Mouse (Mus musculus) brain, embryonic 14.5 days (tissue): Measurements from ENCODE around the gene Prr5. TPM values are rescaled to one million over a fixed set of nuclear protein-coding genes. Genes with fewer than 3 reads are reported as not detected.

Experiments used
- DNase-seq: peaks from one replicate; pipeline ENCODE4 v3.0.0-alpha.2; 2011; ENCODE audit warnings: low read depth
- CTCF ChIP-seq: fragments of 200-500 bp; IDR thresholded peaks from 2 replicates; pipeline ENCODE4 v1.5.1; 2012; ENCODE audit warnings: inconsistent platforms, mild to moderate bottlenecking, moderate library complexity, borderline replicate concordance; ENCODE audit not compliant: insufficient read depth, insufficient read length; ENCODE audit errors: extremely low read depth
- POLR2A ChIP-seq: fragments of 200-500 bp; IDR thresholded peaks from 2 replicates; pipeline ENCODE4 v1.6.1; 2012; ENCODE audit warnings: mild to moderate bottlenecking, inconsistent platforms, borderline replicate concordance; ENCODE audit not compliant: poor library complexity, insufficient read depth, insufficient read length, severe bottlenecking; ENCODE audit errors: extremely low read depth
- polyA plus RNA-seq: library from polyadenylated mRNA; depleted of rRNA; stranded (reverse); fragments of >200 nt; gene quantifications from 2 replicates; pipeline ENCODE4 v1.2.3, GENCODE M21; 2012

The Prr5 gene
- polyA plus RNA-seq, 1 experiment, result 20.9 TPM

DNA sequence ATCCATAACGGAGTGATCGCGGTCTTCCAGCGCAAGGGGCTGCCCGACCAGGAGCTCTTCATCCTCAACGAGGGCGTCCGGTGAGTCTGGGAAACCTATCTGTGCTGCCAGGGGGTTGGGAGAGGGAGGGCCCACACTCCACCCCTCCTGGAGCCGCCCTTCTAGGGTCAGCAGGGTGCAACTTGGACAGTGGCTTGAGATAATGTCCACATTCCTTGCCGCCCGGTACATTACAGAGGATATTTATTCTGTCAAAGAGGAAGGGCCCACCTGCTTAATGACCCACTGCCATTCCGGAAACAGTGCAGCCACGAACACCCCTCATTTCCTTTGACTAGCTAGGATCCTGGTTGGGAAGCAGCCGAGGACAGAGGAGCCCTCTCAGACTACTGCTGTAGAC, 18.5 kb downstream of the Prr5 start:
- no peak for DNase-seq
- TF ChIP-seq POLR2A (no peak), CTCF (no peak)

DNA sequence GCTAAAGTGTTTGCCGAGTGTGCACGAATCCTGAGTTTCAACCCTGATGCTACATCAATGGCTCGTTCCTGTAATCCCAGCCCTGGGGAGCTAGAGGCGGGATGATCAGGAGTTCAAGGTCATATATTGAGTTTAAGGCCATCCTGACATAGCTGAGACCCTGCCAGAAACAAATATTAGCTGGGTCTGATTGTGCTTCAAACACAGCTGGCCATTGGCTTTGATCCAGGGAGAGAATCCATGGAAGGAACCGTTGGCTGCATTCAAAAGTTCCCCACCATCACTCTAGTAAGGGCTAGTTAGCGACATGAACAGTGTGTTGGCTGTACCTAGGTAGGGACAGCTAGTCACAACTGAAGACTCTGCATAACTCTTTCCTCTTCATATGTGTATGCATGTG, 19.9 kb downstream of the Prr5 start:
- DNase-seq, result no peak
- no peak for TF ChIP-seq CTCF
- no peak for TF ChIP-seq POLR2A

DNA sequence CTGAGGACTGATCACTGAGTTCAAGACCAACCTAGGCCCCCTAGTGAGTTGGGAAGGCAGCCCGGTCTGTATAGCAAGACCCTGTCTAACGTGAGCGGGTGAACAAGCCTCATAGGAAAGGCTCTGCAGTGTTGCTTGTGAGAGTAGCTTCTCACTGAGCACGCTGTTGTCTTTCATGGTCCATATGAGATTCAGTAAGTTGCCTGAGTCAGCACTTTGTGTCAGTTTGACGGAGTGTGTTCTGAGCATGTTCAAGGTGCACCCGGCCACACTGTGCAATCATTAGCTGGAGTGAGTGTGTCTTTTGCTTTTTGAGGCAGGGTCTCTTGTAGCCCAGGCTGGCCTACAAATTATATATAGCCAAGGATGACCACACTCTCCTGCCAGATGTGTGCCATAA, 22.1 kb downstream of the Prr5 start:
- TF ChIP-seq CTCF (no peak), POLR2A (no peak)
- no peak for DNase-seq

DNA sequence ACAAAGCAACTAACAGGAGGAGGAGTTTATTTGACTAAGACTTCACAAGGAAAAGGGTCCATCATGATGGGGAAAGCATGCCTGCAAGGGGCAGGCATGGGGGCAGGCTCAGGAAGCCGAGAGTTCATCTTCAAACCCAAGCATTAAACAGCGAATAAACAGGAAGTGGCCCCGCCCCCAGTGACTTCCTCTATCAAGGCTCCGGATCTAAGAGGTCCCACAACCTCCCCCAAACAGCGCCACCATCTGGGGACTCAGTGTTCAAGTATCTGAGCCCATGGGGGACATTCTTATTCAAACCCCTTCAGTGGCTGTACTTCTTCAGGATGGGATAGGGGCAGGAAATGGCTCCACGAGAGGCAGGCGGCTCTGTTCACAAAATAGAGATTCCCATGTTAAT, 23.2 kb downstream of the Prr5 start:
- TF ChIP-seq CTCF, result no peak
- TF ChIP-seq POLR2A, result no peak

DNA sequence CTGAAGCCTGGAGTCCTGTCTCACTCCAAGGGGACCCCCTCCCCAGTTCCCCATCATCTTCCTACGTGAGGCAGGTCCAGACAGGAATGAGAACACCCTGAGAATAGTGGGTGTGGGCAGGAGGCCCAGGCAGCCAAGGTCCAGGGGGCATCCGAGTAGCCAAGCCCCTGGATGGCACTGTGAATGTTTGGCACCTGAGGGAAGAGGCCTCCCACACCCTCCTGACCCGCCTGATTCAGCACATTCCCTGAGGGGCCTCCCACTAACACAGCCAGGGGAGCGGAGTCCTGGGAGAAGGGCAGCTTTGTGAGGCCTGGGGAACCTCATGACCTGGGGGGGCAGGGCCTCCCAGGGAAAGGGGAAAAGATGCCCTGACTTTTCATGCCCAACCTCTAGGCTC, 26.6 kb downstream of the Prr5 start:
- DNase-seq, result no peak
- TF ChIP-seq POLR2A, result no peak
- TF ChIP-seq CTCF, result no peak

More for the DNA sequence above, 23.2 kb downstream of the Prr5 start:
- DNase-seq, result no peak

DNA sequence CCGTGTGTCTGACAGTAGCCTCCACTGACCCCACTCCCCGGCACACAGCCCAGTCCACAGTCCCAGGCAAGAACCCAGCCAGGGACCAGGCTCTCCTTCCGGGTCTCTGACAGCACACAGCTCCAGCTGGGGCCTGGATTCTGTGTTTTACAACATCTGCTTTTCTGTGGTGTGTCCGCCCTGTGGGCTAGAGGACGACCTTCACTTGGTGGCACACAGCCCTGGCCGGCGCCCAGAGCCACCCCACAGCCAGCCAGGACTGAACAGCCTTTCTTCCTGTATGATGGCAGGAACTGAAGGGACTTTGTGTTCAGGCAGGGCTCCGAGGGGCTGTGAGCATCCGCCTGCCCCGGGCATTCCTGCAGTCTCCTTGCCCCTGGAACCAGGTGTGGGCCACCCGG, 28.2 kb downstream of the Prr5 start:
- no peak for TF ChIP-seq CTCF
- TF ChIP-seq POLR2A, result no peak
- DNase-seq, result peak; percentile 35

DNA sequence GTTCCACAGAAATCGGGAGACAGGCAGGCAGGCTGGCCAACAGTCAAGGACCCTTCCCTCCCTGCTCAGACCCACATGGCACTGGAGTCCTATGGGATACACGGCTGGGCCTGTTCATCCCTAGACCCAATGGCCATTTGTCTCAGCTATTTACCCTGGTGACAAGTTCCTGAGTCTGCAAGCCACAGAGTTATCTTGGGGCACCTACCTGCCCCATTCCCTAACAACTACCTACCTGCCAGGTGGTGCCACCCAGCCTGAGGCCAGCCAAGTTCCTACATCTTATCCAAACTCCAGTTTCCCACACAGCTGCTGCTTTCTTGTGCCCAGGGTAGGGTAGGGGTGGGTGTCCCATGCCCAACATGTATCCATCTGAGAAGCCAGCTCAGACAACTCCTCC, 28.8 kb downstream of the Prr5 start:
- TF ChIP-seq POLR2A (no peak), CTCF (no peak)
- DNase-seq, result no peak

DNA sequence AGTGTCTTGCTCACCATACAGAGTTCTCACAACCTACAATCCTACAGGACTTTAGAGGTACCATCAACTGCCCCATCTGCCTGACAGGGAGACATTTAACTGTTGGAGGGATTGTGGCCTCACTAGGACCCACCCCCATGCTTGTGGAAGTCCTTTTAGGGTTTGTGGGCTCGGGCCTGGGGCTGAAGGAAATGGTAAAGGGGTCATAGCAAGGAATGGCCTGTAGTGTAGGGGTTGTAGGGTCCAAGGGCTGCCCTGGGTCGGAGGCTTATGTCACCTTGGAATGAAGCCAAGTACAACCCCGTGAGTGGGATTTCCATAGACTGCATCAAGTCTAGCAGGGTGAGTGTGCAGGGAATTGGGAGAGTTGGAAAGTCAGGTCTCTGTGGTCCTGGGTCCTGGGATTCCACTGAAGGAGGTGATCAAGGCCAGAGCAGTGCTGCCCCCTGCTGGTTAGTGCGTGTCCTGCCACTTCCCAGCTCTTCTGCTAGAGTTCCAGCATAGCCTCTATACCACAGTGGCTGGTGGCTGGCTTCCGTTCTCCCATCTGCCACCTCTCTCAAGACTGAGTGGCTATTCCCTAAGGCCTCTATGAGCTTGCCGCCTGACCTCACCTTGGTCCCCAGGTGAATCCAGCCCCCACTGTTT, 30.9 kb downstream of the Prr5 start:
- DNase-seq, result peak; percentile 39
- TF ChIP-seq CTCF (peak; percentile 80), POLR2A (no peak)

DNA sequence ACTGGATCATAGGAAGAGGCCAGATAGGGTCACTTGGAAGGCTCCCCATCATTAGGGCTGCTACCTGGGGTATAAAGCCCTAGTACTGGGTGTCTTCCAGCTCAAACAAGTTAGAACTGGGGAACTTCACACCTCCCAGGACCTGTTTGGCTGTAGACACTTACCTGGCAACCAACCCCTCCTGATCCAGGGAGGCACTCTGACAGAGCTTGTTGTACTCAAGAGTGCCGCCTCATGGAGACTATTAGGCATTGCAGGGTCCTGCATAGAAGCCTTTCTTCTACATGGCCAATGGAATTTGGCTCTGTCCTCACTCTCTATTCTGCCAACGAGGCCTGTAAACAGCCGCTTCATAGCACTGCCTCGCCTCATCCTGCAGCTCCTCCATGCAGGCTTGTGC, 32.5 kb downstream of the Prr5 start:
- TF ChIP-seq POLR2A (no peak), CTCF (peak; percentile 63; the same call in 1 of the 2 replicates)
- peak; percentile 64 for DNase-seq

DNA sequence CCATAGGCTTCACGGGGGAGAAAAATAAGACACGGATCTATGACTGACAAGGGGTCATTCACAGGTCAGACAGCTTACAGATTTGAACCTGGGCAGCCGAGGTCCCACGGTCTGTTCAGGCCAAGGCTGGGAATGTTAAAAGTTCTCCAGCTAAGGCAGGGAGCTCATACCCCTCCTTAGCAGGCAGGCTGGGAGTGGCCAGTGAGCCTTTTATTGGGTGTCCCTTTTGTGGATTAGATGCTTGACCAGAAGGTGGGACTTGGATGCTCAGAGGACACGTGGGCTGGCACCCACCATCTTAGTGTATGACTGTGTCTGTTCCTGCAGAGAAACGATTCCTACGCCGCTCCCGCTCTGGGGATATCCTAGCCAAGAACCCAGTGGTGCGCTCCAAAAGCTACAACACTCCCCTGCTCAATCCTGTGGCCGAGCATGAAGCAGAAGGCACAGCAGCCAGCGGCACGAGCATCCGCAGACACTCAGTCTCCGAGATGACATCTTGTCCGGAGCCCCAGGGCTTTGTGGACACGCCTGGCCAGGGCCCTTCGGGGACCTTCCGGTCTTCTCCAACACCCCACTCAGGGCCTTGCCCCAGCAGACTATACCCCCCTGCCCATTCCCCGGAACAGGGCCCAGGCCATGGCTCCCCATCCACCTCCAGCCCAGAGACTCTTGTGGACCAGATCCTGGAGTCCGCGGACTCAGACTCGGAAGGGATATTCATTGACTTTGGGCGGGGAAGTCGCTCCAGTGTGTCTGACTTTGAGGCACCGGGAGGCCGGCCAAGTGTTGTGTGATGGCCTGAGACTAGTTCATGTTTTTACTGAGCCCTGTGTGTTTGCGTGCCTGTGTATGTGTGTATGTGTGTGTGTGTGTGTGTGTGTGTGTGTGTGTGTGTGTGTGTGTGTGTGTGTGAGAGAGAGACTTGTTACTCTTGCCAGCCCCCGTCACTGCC, 33.2 kb downstream of the Prr5 start:
- no peak for DNase-seq
- no peak for TF ChIP-seq CTCF
- no peak for TF ChIP-seq POLR2A

DNA sequence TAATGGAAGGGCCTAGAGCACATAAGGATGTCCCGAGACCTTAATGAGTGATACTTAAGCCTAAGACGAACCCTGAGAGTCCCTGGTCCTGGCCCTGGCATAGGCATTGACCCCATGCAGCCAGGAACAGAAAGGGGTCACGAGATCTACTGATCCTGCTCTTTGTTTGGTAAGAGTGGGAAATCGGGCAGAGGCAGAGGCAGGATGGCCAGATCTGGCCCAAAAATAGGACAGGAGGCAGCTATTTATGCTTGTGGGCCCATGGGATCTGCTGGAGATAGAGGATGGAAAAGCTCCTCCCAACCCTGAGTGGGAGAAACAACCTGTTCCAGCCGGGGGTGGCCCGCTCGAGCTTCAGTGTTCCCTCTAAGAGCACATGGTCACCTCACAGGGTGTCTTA, 34.6 kb downstream of the Prr5 start:
- TF ChIP-seq CTCF, result no peak
- no peak for TF ChIP-seq POLR2A
- no peak for DNase-seq
